Mouse (Mus musculus) heart, adult 9 months (tissue): ENCODE results near the gene Trappc3.
A peak's percentile ranks its signal among the peaks of the same experiment; 100 is the strongest.
"Not testable (repeated sequence)": the region's sequence is repeated elsewhere in the genome, so short reads cannot be mapped to it uniquely, and the experiment has no call there.

Source experiments
- DNase-seq, 2 experiments: peaks; one replicate each; pipeline ENCODE4 v3.0.0; 2022; ENCODE audit warnings: low spot score in 2 of 2

Trappc3 gene

GRCm38 (mm10) chr4:126262119-126262807 lies at the start of gene Trappc3:
Trappc3 (plus strand) TSS chr4:126262325.
- DNase-seq = peak; percentile 99 to 100

DNA sequence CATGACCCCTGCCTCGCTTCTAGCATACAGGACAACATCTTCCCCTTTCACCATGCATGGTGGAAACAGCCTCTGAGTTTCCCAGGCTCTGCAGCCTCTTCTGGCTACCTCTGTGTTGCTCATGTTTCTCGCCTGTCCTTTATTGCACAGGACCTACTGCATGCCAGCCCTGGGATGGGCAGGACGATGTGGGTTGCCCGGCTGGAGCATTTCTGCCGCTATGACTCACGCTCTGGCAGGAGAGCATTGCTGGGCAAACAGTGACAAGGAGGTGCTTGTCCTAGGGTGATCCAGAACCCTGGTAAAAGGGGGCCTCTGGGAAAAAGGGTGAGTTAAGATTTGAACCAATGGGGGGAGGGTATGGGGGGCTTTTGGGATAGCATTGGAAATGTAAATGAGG lies 44.4 kb upstream of the Trappc3 start:
- no peak for DNase-seq

DNA sequence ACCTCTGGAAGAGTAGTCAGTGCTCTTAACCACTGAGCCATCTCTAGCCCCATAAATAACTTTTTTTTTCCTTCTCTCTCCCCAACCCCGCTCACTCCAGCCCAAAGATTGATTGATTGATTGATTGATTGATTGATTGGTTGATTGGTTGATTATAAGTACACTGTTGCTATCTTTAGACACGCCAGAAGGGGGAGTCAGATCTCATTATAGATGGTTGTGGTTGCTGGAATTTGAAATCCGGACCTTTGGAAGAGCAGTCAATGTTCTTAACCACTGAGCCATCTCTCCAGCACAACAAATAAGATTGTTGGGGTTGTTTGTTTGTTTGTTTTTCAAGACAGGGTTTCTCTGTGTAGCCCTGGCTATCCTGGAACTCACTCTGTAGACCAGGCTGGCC lies 42.6 kb upstream of the Trappc3 start:
- DNase-seq = not testable (repeated sequence)

- no peak for DNase-seq
Observed at GRCm38 (mm10) chr4:126220045-126220444, 42.1 kb upstream of the Trappc3 start.

DNA sequence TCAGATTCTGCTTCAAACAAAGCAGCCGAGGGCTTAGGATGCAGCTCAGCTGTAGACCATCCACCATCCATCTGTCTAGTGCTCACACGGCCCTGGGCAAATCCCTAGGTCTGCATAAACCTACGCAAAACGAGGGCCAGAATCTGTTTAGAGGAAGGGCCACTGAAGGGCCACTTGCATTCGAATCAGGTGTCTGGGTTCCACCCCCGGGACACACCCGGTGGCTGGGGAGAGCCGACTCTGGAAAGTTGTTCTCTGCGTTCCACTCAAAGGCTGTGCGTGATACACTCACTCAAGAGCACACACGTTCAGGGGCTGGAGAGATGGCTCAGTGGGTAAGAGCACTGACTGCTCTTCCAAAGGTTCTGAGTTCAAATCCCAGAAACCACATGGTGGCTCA lies 39.5 kb upstream of the Trappc3 start:
- DNase-seq = no peak

GRCm38 (mm10) chr4:126226640-126227039 lies 35.5 kb upstream of the Trappc3 start:
- no peak for DNase-seq

DNA sequence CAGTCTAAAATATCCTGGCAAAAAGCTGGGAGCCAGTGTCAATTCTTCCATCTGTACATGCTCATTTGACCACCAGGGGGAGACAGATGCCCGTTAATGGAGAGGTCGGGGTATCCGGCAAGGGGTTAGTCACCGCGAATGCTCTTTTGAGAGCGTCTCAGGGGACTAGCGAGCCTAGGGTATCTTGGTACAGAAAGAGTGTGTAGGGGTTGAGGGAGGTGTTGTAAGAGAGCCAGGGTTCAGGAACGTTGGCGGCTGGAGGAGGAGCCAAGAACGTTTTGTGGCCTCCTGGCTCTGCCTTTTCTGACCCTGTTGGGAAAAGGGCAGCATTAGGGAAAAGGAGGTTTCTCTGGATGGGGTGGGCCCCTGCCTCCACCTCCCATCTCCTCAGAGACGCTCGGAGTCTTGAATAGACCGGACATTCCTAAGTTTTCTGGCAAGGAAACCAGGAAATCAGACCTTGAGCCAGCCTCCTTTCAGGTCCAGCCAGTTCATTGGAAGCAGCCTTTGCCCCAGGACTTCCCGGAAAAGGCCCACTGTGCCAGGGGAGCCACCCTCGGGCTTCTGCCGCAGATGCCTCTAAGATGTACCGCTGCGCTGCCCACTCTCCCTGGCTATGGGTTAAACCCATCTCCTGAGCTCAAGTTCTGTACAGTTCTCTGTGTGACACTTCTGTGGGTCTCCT lies 34.9 kb upstream of the Trappc3 start:
- peak; percentile 89 to 93 for DNase-seq

- DNase-seq = no peak
Observed at GRCm38 (mm10) chr4:126228144-126228543, 34.0 kb upstream of the Trappc3 start.

GRCm38 (mm10) chr4:126229900-126230299 lies 32.2 kb upstream of the Trappc3 start:
- DNase-seq = no peak

DNA sequence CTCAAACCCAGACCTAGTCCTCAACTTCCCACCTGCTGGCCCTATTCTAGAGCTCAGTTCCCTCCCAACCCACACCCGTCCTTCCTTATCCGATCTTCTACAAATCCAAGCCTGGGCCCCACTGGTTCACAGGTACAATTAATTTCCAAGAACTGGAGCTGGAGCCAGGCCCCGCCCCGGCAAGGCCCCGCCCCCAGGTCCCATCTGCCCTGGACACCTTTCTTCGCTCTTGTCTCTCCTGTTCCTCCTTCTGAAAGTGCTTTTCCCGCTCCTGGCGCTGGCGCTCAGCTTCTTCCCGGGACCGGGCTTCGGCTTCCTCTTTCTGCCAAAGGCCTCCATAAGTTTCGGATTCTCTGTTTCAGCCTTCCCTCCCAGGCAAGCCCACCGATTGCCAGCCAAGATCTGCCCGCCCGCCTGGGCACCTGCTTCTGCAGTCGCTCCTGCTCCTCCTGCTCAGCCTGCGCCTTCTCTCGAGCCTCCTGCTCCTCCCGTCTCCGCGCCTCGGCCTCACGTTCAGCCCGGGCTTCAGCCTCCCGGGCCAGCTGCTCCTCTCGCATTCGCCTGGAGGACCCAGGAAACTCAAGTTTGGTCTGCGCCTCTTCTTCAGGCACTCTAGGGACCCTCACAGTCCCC lies 28.3 kb upstream of the Trappc3 start:
- DNase-seq = no peak

DNA sequence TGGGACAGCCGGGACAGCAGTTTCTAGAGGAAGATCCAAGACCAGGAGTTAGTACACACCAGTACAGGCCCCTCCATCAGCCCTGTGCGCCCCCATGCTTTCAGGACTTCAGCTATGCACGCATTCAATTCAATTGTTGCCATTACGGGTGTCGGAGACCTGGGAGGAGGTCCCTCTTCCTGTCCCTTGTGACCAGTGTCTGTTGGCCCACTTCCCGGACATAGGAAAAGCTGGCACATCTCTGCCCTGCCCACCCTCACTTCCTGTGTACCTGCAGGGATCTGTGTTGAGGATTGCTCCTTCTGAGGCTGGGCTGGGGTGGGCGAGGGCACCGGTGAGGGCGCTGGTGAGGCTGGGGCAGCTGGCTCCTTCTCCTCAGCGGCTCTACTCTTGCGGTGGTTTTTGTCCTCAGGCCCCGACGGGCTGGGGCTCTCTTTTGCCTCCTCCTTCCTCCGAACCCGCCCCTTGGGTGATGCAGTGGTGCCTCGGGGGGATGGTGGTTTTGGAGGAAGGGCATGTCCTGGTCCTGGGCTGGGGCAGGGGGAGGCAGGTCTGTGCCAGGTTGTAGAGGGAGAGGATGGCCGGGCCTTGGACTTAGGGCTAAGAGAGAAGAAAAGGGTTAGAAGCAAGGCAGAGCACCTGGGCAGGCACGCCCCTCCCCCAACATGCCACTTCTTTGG lies 27.5 kb upstream of the Trappc3 start:
- no peak for DNase-seq

DNA sequence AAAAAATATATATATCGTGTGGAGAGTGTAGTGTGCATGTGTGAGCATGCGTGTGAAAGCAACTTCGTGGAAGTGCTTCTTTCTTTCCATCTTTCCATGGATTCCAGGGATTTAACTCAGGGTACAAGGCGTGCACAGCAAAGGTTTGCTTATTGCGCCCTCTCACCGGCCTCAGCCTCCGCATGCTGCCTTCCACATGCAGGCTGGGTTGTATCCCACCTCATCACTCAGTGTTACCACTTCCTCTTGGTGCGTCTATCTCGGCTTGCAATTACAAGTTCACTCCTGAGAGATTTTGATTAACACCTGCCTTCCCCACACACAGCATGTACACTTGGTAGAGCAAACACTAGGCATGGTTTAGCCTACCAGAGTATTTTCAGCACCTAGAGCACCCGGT lies 26.9 kb upstream of the Trappc3 start:
- no peak for DNase-seq

DNA sequence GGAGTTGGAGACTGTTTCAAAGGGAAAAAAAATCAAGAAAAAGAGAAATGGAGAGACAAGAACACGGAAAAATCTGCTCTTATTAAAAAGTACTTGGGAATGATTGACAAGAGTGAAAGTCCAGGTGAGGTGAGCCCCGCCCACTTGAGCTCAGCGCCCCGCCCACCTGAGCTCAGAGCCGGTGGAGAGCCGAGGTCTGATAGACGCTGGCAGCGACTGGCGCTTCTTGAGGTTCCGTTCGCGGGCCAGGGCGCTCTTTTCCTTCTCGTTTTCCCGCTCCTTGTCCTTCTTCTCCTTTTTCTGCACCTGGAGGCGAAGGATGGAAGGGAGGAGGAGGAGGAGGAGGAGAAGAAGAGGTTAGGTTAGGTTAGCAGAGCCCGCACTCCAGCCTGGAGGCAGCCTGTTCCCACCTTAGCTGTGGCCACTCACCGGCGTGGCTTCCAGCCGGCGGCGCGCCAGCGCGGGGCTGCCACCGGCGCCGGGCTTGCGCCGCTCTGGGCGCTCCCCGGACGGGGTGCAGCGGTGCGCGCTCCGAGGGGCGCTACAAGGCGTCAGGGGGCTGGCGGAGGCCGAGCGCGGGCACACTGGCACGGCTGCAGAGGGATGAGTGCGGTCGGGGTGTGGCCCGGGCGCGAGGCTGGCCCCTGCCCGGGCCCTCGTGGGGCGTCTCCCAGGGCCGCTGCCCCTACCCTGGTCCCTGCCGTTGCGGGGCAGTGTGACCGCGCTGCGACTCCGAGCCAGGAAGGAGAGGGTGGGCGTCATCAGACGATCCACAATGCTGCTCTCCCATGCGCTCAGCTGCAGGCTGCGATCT lies 25.5 kb upstream of the Trappc3 start:
- DNase-seq = no peak

DNA sequence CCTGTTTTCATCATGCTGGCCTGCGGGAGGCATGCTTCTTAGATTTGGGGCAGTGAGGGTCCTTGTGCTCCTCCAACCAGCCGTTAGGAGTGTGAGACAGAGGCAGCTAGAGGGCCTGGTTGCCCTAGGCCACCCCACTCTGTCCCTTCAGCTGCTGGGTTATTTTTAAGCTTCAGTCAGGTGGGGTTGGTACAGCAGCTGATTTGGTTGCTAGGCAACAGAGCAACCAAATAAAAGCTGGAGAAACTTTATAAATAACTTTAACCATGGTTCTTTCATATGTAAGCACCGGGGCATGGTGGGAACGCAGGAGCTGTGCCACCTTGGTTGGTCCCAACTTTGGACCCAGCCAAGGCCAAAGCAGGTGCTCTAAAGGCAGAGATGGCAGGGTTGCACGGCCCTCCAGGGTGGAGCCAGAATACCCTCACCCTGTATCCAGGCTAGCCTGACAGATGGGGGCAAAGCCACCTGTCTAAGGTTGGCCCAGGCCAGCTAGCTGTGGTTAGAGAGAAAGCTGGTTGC lies 24.3 kb upstream of the Trappc3 start:
- peak; percentile 78 to 81 for DNase-seq

DNA sequence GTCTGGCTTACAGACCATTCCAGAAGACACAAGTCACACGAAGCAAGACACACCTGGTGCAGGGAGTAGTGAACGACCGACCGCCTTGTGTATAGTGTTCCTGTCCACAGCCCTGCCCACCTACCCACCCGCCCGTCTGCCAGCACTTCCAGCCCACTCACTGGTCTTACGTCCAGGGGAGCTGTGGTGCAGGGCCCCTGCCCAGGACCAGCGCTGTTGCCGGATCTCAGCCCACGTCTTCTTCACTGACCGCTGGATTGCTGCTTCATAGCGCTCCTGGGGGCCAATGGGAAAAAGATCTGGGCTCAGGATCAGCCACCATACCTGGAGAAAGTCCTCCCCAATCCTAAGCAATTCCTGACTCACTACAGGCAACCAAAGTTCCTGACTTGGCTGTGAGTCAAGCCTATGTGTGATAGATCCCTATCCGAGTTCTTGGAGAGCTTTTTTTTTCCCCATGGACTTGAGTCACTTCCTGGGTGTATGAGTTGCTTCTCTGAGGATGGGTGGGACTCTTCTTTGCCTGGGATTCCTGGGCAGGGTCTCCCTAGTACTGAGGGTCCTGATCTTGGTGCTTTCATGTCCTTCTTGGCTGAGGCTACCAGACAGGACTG lies 22.2 kb upstream of the Trappc3 start:
- DNase-seq = no peak

DNA sequence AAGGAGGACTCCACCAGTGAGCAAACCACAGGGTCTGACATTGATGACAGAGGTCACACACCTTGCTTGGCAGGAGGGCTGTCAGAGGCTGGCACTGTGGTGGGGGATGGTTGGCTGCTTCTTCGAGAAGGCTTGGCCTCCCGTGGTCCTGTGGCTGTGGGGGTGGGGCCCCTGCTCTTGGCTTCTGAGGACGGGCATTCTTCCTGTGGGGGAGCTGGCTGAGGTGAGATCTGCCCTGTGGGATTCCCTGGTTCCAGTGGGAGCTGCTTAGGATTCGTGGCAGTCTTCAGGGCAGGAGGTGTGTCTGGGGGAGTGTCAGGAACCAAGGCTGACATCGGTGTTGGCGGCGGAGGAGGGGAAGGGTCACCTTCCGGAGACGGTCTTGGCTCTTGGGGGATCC lies 20.2 kb upstream of the Trappc3 start:
- no peak for DNase-seq

GRCm38 (mm10) chr4:126242510-126242909 lies 19.6 kb upstream of the Trappc3 start:
- peak in 1 of 2 experiments; percentile 61 for DNase-seq

- no peak for DNase-seq
Observed at GRCm38 (mm10) chr4:126246202-126246889, 15.8 kb upstream of the Trappc3 start.

DNA sequence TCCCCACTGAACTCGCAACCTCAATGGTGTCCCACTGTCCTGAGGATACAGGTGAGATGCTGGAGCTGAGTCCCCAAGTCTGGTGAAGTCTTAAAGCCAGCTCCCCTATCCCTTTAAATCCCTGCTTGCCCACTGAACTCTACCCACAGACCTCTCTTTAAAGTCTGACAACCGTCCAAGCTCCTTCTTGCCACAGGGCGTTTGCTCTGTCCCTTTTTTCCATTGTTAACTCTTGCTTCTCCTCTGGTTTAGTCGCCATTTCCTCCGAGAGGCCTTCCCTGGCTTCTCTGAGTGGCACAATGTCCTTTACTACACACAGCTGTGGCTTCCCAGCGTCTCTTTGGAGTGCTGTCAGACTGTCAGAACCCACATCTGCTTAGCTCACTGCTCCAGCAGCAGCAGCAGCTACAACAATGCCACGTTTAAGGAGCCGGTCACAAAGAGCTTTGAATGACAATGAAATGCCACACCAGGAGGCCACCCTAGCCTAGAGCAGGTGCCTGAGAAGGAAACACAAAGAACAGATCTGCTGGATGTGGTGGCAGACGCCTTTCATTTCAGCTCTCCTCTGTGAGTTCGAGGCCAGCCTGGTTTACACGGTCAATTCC lies 13.8 kb upstream of the Trappc3 start:
- no peak for DNase-seq

- no peak for DNase-seq
Observed at GRCm38 (mm10) chr4:126250659-126251058, 11.5 kb upstream of the Trappc3 start.
